Mouse (Mus musculus): ENCODE measurements around the gene Gm10382. TPM values are rescaled to one million over a fixed set of nuclear protein-coding genes. Genes with fewer than 3 reads are reported as not detected.
A peak's percentile ranks its signal among the peaks of the same experiment; 100 is the strongest.
"Not testable (repeated sequence)": the region's sequence is repeated elsewhere in the genome, so short reads cannot be mapped to it uniquely, and the experiment has no call there.

The Gm10382 gene
- polyA plus RNA-seq, 2 experiments from 2014 or later, result 0.68 to 1.1 TPM

GRCm38 (mm10) chr5:125370950-125371693 is 18.0 kb upstream of the Gm10382 start:
- no peak for ATAC-seq

DNA sequence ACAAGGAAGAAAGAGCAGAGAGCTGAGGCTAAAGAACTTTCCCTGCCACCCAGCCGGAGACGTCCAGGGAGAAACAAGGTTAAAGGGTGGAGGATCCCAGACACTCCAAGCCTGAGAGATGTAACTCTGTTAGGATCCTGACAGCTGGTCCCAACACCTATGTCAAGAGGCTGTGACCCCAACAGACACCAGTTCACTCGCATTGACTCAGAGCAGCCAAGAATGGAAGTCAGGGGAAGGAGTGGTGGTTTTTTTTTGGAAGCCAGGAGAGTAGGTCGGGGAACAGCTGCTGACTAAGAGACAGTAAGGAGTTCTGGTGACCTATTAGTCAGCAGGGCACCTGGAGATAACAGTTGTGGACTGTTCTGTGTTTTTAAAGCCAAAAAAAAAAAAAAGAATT is 17.1 kb upstream of the Gm10382 start:
- no peak for ATAC-seq

DNA sequence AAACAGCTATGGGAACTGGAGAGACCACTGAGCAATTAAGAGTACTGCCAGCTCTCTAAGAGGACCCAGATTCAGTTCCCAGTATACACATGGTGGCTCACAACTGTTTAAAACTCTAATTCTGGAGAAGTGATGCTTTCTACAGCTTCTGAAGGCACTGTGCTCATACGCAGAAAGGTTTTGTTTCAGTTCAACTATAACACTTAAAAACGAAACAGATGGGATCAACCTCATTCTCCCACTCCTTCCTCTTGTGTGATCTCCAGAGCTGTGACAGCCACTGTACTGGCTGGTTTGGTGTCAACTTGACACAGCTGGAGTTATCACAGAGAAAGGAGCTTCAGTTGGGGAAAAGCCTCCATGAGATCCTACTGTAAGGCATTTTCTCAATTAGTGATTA is 13.3 kb upstream of the Gm10382 start:
- ATAC-seq, result no peak

GRCm38 (mm10) chr5:125377214-125377613 is 11.9 kb upstream of the Gm10382 start:
- no peak for ATAC-seq

GRCm38 (mm10) chr5:125378919-125379318 is 10.2 kb upstream of the Gm10382 start:
- ATAC-seq, result no peak

DNA sequence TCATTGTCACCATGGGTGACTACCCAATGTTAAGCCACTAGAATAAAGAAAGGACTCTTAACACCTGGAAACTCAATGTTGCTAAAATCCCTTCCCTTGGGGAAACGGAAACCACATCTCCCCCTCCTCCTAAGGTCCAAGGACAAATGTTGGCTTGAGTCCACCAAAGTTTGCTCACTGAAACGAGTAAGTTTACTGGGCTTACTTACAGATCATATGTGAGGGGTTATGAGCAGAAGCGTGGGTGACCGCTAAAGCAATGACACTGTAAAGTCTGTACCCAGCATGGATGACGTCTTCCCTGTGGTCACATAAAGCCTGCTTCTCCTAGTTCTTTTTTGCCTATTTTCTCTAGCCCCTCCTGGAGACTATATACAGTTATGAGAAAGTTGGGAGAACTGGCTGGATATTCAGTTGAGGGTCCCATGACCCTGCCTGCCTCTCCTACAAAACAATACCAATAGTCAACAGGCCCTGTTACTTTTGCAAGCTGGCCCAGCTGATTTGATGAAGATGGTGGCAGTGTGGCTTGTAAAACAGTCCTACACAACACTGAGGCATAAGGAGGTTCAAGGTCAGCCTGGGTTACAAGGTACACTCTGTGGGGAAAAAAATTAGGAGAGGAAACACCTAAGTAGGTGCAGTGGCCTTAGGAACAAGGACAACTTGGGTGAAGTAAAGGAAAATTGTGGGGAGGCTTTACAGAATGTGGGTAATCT is 7.0 kb upstream of the Gm10382 start:
- no peak for ATAC-seq

DNA sequence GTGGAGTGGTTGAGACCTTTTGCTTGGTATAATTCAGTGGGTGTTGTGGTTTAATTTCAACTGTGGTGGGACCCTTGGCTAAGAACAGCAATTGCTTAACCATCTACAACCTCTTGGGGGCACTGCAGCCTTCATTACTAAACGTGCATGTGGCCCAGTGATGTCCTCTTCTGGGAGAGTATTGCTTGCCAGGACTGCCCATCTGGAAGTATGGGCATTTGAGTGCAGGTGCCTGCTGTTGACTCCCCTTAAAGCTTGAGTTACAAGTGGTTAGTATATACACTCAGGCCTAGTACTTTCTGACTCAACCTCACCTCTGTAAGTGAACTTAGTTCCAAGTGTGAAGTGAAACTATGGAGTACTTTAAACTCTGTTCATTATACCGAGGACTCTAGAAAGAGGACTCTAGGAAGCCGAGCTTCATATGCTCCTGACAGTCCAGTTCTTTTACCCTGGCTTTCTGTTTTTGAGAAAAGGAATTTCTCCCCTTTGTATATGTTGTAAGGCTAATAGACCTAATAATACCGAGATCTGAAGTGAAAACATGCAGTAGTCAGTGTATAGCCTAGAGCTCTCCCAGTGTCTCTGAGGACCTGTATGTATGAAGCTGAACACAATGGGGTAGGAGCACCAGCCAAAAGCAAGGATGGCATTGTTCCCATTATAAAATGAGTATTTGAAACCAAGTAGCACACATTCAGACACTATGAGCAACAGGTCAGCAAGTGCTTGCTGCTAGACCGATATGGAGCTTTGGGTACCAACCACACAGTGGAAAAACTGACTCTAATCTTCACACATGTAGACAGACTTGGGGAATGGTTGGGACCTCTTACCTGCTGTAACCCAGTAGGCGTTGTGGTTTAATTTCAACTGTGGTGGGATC is 6.2 kb upstream of the Gm10382 start:
- ATAC-seq, result peak; percentile 38

GRCm38 (mm10) chr5:125383637-125384420 is 5.3 kb upstream of the Gm10382 start:
- no peak for ATAC-seq

DNA sequence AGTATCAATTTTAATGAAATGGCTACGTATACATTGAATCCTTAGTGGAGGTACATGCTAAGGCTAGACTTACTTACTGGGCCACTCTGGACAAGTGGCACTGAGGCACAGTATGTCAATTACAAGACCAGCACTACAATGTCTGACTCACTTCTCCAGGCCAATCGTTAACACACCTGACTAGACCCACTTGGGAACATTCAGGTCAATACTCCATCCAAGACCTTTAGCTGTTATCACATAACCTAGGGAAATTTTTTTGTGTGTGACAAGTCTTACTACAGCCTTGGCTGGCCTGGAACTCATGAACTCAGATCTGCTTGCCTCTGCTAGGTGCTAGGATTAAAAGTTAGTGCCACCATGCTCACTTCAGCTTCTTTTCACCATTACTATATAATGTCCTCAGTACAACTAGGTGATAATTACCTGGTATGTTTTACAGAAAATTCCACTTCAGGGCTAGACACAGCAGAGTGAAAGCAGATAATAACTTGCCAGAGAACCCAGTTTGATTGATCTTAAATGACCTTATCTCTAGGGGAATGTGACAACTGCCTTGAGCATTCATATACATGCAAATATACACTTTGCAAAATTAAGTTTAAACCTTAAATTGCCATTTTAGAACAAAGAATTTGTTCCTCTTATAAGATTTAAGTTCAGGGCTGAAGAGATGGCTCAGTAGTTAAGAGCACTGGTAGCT is 4.5 kb upstream of the Gm10382 start:
- no peak for ATAC-seq

DNA sequence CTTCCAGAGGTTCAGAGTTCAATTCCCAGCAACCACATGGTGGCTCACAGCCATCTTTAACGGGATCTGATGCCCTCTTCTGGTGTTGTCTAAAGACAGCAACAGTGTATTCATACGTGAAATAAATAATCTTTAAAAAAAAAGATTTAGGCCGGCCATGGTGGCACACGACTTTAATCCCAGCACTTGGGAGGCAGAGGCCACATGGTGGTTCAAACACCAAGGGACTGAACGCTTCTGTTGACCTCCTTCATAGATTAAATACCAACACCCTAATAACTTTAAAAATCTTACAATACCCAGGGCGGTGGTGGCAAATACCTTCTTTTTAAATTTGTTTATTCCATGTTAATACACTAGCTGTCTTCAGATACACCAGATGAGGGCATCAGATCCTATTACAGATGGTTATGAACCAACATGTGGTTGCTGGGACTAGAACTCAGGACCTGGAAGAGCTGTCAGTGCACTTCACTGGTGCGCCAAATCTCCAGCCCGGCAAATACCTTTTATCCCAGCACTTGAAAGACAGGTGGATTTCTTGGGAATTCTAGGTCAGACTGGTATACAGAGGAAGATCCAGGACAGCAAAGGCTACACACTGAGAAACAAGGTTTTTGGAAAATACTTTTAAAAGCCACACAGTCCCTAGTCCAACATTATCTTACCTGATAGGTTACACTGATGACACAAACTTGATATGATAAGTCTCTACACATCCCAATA is 3.7 kb upstream of the Gm10382 start:
- no peak for ATAC-seq

DNA sequence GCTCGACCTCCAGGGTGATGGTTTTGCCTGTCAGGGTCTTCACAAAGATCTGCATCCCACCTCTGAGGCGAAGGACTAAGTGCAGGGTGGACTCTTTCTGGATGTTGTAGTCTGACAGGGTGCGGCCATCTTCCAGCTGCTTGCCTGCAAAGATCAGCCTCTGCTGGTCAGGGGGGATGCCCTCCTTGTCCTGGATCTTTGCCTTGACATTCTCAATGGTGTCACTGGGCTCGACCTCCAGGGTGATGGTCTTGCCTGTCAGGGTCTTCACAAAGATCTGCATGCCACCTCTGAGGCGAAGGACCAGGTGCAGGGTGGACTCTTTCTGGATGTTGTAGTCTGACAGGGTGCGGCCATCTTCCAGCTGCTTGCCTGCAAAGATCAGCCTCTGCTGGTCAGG is 1.8 kb upstream of the Gm10382 start:
- ATAC-seq, result not testable (repeated sequence)

GRCm38 (mm10) chr5:125388358-125389092 is 597 bp upstream of the Gm10382 start:
- no peak for ATAC-seq

DNA sequence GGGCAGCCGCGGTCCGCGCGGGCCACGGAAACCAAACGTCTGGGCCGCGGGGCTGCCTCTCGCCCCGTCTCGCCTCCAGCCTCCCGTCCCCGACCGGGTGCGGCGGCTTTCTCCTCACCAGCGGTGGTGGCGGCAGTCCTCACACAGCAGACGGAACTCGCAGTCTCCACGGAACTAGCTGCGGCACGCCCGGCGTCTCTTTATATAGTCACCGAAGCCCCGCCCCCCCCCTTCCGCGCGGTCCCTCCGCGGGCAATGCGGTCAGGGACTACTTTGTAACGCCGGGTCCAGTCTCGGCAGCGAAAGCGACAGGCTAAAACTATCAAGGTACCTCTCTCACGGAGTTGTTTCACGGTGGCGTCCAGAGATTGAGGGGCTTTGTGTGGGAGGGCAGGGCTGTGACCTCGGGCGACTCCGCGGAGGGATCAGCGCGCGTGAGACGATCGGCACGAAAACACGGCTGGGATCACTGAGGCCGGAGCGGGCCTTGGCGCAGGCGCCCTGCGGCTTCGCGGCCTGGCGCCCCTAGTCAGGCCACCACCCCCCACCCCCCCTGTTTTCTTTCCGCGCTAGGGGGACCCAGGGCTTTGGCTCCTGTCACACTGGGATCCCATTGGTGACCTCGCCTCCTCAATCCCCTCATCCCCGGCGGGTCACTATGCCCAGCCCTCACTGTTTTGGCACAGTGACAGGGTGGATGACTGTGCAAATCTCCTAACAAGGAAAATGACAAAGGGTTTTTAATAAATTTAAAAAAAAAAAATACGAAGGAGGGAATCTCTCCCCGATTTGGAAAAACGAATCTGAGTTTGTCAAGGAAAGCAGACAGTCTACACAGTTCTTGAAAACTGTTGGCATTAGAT is 688 bp downstream of the Gm10382 start, which contains the start of gene Ubc:
Ubc (minus strand) TSS at position 624 of the 863 bp plus-strand sequence.
- peak; percentile 22 for ATAC-seq

DNA sequence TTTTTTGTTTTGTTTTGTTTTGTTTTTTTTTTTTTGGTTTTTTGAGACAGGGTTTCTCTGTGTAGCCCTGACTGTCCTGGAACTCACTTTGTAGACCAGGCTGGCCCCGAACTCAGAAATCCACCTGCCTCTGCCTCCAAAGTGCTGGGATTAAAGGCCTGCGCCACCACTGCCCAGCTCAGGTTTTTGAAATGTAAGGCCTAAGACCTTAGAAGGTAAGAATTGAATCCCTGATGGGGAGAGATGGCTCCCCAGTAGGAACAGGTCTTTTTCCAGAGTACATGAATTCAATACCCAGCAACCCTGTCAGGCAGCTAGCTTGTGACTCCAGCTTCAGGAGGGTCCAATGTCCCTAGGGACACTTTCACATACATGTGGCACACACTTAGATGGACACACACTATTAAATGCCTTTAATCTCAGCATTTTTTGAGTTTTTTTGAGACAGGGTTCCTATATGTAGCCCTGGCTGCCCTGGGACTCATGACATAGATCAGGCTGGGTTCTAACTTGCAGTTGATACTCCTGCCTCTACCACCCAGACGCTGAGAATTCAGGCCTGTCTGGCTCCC is 1.9 kb downstream of the Gm10382 start:
- ATAC-seq, result no peak

DNA sequence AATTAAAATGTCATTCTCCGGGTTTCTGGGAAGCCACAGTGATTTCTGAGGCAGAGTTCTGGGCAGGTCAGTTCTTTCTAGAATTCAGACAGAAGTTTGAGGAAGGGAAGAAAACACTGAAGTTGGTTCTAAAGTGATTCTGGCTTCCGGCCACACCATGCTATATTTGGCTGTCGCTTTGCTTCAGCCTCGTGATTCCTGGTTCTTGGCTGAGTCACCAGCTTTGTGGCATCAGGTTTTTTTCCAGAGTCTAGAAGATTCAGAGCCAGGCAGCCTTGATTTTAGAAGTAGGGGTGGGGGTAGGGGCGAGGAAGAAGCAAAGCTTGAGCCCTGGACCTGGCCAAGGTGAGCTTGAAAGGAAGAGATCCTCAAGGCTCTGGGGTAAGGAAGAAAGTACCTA is 2.5 kb downstream of the Gm10382 start:
- no peak for ATAC-seq

DNA sequence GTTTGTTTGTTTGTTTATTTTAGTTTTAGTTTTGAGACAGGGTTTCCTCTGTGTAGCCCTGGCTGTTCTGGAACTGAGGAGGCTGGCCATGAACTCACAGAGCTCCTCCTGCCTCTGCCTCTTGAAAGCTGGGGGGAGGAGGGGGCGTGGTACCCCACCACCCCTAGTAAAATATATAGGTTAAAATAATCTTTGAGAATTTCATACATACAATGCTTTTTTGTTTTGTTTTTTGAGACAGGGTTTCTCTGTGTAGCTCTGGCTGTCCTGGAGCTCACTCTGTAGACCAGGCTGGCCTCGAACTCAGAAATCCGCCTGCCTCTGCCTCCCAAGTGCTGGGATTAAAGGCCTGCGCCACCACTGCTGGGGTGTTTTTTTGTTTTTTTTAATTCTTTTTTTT is 3.1 kb downstream of the Gm10382 start:
- ATAC-seq, result not testable (repeated sequence)

DNA sequence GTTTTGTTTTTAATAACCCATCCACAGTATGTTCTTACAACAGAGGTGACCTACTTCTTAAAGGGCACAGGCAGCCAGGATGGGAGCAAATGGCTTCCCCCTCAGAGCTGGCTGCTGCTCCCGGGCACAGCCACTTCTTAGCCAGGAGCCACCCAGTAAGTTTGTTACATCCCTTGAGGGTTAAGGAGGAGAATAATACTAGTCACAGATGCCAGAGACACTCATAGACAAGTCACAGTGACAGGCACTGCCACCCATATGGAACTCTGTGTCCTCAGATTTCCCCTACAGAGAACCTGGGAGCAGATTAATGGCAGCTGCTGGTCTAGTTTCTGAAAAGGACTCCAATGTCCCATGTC is 3.5 kb downstream of the Gm10382 start:
- no peak for ATAC-seq

DNA sequence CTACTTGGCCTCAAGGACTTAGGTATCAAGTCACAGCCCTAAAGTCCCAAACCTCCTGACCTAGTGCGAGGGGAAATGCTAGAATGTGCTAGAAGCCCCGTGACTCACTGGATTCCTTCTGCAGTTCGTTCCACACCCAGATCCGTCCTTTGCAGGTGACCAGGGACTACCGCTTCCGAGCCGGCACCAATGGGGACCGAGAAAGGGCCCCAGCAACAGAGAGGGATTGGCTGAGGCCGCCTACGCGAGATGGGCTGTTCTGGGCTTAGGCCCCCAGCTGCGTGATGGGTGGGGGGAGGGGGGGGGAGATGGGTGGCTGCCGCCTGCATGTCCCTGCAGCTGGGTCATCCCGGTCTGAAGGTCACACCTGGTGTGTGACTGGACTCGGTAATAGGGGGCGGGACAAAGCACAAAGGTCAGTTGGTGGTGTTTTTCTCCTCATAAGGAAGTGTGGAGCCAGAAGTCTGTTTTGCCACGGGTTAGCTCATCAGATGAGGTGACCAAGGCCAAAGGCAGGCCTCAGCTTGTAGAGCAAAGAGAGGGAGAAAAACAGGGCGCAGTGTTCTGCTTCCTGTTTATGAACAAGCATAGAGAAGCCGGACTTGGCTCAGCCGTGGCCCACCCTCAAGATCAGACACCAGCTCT is 4.0 kb downstream of the Gm10382 start:
- peak; percentile 63 for ATAC-seq

Measured in activated CD4-positive, CD25-positive, alpha-beta regulatory T cell, adult 4 months (primary cell).